Mouse (Mus musculus) MEL (cell line): ENCODE measurements around the gene Esyt2. TPM values are rescaled to one million over a fixed set of nuclear protein-coding genes. Genes with fewer than 3 reads are reported as not detected.

Experiments used
- DNase-seq: peaks from one replicate; pipeline ENCODE4 v3.0.0; 2011; ENCODE audit warnings: low read depth, low spot score
- H3K27ac ChIP-seq: 2 replicates; pipeline ENCODE4 v1.5.1; 2012; ENCODE audit warnings: low read depth, mild to moderate bottlenecking, control low read depth, low read length, moderate library complexity; ENCODE audit not compliant: control insufficient read depth
- H3K27me3 ChIP-seq, 2 experiments: fragments of 150-350 bp in 1 of 2; sonication (generic) in 1 of 2; 2 replicates each; pipeline ENCODE4 v1.6.1; 2012; ENCODE audit warnings: low read length in 2 of 2, mild to moderate bottlenecking in 2 of 2, improper control_type of control experiment in 1 of 2, moderate library complexity in 1 of 2; ENCODE audit not compliant: insufficient read depth in 2 of 2, control insufficient read depth in 1 of 2
- H3K36me3 ChIP-seq, 2 experiments: 2 replicates each; pipeline ENCODE4 v1.6.1; 2012 to 2014; ENCODE audit warnings: low read length in 2 of 2, improper control_type of control experiment in 1 of 2, inconsistent platforms in 1 of 2, mild to moderate bottlenecking in 1 of 2; ENCODE audit not compliant: insufficient read depth in 2 of 2, control insufficient read depth in 1 of 2
- H3K4me1 ChIP-seq, 2 experiments: fragments of 150-350 bp in 1 of 2; sonication (generic) in 1 of 2; 2 replicates each; pipeline ENCODE4 v1.6.1; 2012; ENCODE audit warnings: low read length in 2 of 2, improper control_type of control experiment in 1 of 2, mild to moderate bottlenecking in 1 of 2; ENCODE audit not compliant: insufficient read depth in 2 of 2, control insufficient read depth in 1 of 2
- H3K4me3 ChIP-seq, 2 experiments: fragments of 150-350 bp in 1 of 2; sonication (generic) in 1 of 2; 2 replicates each; pipeline ENCODE4 v1.5.1; 2012; ENCODE audit warnings: low read depth in 2 of 2, low read length in 2 of 2, mild to moderate bottlenecking in 2 of 2, moderate library complexity in 2 of 2, control low read depth in 1 of 2, improper control_type of control experiment in 1 of 2; ENCODE audit not compliant: control insufficient read depth in 1 of 2, insufficient read depth in 1 of 2
- H3K79me2 ChIP-seq: 2 replicates; pipeline ENCODE4 v1.6.1; 2012; ENCODE audit warnings: mild to moderate bottlenecking, low read length, moderate library complexity; ENCODE audit not compliant: control insufficient read depth, poor library complexity, insufficient read depth
- H3K9ac ChIP-seq: 2 replicates; pipeline ENCODE4 v1.6.1; 2012; ENCODE audit warnings: low read depth, mild to moderate bottlenecking, control low read depth, low read length, moderate library complexity; ENCODE audit not compliant: control insufficient read depth, poor library complexity, severe bottlenecking
- H3K9me3 ChIP-seq: fragments of 150-350 bp; sonication (generic); replicated peaks from 2 replicates; pipeline ENCODE4 v1.6.1; 2012; ENCODE audit warnings: mild to moderate bottlenecking, low read length, improper control_type of control experiment, moderate library complexity; ENCODE audit not compliant: insufficient read depth
- BHLHE40 ChIP-seq: IDR thresholded peaks from 2 replicates; pipeline ENCODE4 v1.6.1; 2012; ENCODE audit warnings: low read depth, mild to moderate bottlenecking, inconsistent platforms, low read length, improper control_type of control experiment, borderline replicate concordance
- CHD1 ChIP-seq: IDR thresholded peaks from 2 replicates; pipeline ENCODE4 v1.6.1; 2012; ENCODE audit warnings: low read depth, mild to moderate bottlenecking, inconsistent platforms, low read length, improper control_type of control experiment
- CHD2 ChIP-seq: IDR thresholded peaks from 2 replicates; pipeline ENCODE4 v1.6.1; 2011; ENCODE audit warnings: low read length, improper control_type of control experiment
- CTCF ChIP-seq, 3 experiments: IDR thresholded peaks in 2 of 3; conservative IDR thresholded peaks in 1 of 3; 2 replicates each; pipeline ENCODE4 v1.5.1; 2011 to 2012; ENCODE audit warnings: low read length in 3 of 3, low read depth in 2 of 3, mild to moderate bottlenecking in 2 of 3, improper control_type of control experiment in 1 of 3, inconsistent platforms in 1 of 3, mixed read lengths in 1 of 3, moderate library complexity in 1 of 3; ENCODE audit not compliant: control insufficient read depth in 1 of 3, insufficient read depth in 1 of 3, poor library complexity in 1 of 3, severe bottlenecking in 1 of 3
- E2F4 ChIP-seq: IDR thresholded peaks from 2 replicates; pipeline ENCODE4 v1.6.1; 2011; ENCODE audit warnings: low read depth, low read length, improper control_type of control experiment, borderline replicate concordance
- ELF1 ChIP-seq: IDR thresholded peaks from 2 replicates; pipeline ENCODE4 v1.6.1; 2014; ENCODE audit warnings: low read depth, mild to moderate bottlenecking, inconsistent platforms, low read length, improper control_type of control experiment, moderate library complexity
- EP300 ChIP-seq, 2 experiments: IDR thresholded peaks; 2 replicates each; pipeline ENCODE4 v1.6.1; 2011; ENCODE audit warnings: improper control_type of control experiment in 2 of 2, low read length in 2 of 2, low read depth in 1 of 2, mild to moderate bottlenecking in 1 of 2
- ETS1 ChIP-seq: IDR thresholded peaks from 2 replicates; pipeline ENCODE4 v1.6.1; 2012; ENCODE audit warnings: low read depth, mild to moderate bottlenecking, inconsistent platforms, low read length, improper control_type of control experiment, moderate library complexity
- GATA1 ChIP-seq: IDR thresholded peaks from 2 replicates; pipeline ENCODE4 v1.6.1; 2011; ENCODE audit warnings: low read depth, low read length, improper control_type of control experiment
- KAT2A ChIP-seq: conservative IDR thresholded peaks from 2 replicates; pipeline ENCODE4 v1.6.1; 2012; ENCODE audit warnings: low read depth, low read length, improper control_type of control experiment, inconsistent platforms
- MAFK ChIP-seq: IDR thresholded peaks from 2 replicates; pipeline ENCODE4 v1.6.1; 2011; ENCODE audit warnings: low read depth, mild to moderate bottlenecking, low read length, improper control_type of control experiment, borderline replicate concordance
- MAX ChIP-seq: IDR thresholded peaks from 2 replicates; pipeline ENCODE4 v1.6.1; 2011; ENCODE audit warnings: low read length, improper control_type of control experiment
- MAZ ChIP-seq: IDR thresholded peaks from 2 replicates; pipeline ENCODE4 v1.6.1; 2012; ENCODE audit warnings: low read depth, mild to moderate bottlenecking, inconsistent platforms, low read length, improper control_type of control experiment
- MEF2A ChIP-seq: IDR thresholded peaks from 2 replicates; pipeline ENCODE4 v1.6.1; 2014; ENCODE audit warnings: low read depth, mild to moderate bottlenecking, inconsistent platforms, low read length, improper control_type of control experiment; ENCODE audit not compliant: poor library complexity, insufficient replicate concordance, severe bottlenecking; ENCODE audit errors: extremely low read depth
- MXI1 ChIP-seq: IDR thresholded peaks from 2 replicates; pipeline ENCODE4 v1.6.1; 2011; ENCODE audit warnings: mild to moderate bottlenecking, low read depth, low read length, improper control_type of control experiment
- MYB ChIP-seq: IDR thresholded peaks from 2 replicates; pipeline ENCODE4 v1.6.1; 2011; ENCODE audit warnings: mild to moderate bottlenecking, low read depth, low read length, improper control_type of control experiment
- MYC ChIP-seq: IDR thresholded peaks from 2 replicates; pipeline ENCODE4 v1.6.1; 2011; ENCODE audit warnings: low read depth, mild to moderate bottlenecking, low read length, improper control_type of control experiment, moderate library complexity
- NELFE ChIP-seq: IDR thresholded peaks from 2 replicates; pipeline ENCODE4 v1.6.1; 2011; ENCODE audit warnings: low read depth, low read length, improper control_type of control experiment
- NRF1 ChIP-seq: IDR thresholded peaks from 2 replicates; pipeline ENCODE4 v1.6.1; 2014; ENCODE audit warnings: low read depth, mild to moderate bottlenecking, inconsistent platforms, low read length, improper control_type of control experiment, moderate library complexity; ENCODE audit not compliant: poor library complexity, insufficient read depth, severe bottlenecking
- POLR2A ChIP-seq, 2 experiments: IDR thresholded peaks; 2 replicates each; pipeline ENCODE4 v1.6.1; 2011 to 2012; ENCODE audit warnings: low read length in 2 of 2, mild to moderate bottlenecking in 2 of 2, control low read depth in 1 of 2, improper control_type of control experiment in 1 of 2, low read depth in 1 of 2, moderate library complexity in 1 of 2; ENCODE audit not compliant: control insufficient read depth in 1 of 2, insufficient read depth in 1 of 2, poor library complexity in 1 of 2
- POLR2AphosphoS5 ChIP-seq: IDR thresholded peaks from 2 replicates; pipeline ENCODE4 v1.6.1; 2012; ENCODE audit warnings: low read depth, borderline replicate concordance, mild to moderate bottlenecking, inconsistent platforms, low read length, moderate library complexity, mixed read lengths
- RAD21 ChIP-seq: IDR thresholded peaks from 2 replicates; pipeline ENCODE4 v1.6.1; 2011; ENCODE audit warnings: mild to moderate bottlenecking, low read depth, low read length, improper control_type of control experiment
- RCOR1 ChIP-seq: IDR thresholded peaks from 2 replicates; pipeline ENCODE4 v1.6.1; 2012; ENCODE audit warnings: low read depth, mild to moderate bottlenecking, inconsistent platforms, low read length, improper control_type of control experiment
- SIN3A ChIP-seq: IDR thresholded peaks from 2 replicates; pipeline ENCODE4 v1.6.1; 2012; ENCODE audit warnings: low read length, improper control_type of control experiment, inconsistent platforms
- SMC3 ChIP-seq: IDR thresholded peaks from 2 replicates; pipeline ENCODE4 v1.6.1; 2011; ENCODE audit warnings: low read depth, low read length, improper control_type of control experiment
- TAL1 ChIP-seq: IDR thresholded peaks from 2 replicates; pipeline ENCODE4 v1.6.1; 2012; ENCODE audit warnings: mild to moderate bottlenecking, inconsistent platforms, low read length, moderate library complexity, mixed read lengths
- TBP ChIP-seq: IDR thresholded peaks from 2 replicates; pipeline ENCODE4 v1.8.0; 2011; ENCODE audit warnings: low read depth, low read length, improper control_type of control experiment
- TCF12 ChIP-seq: IDR thresholded peaks from 2 replicates; pipeline ENCODE4 v1.6.1; 2014; ENCODE audit warnings: low read depth, mild to moderate bottlenecking, inconsistent platforms, low read length, improper control_type of control experiment, moderate library complexity
- UBTF ChIP-seq: IDR thresholded peaks from 2 replicates; pipeline ENCODE4 v1.6.1; 2012; ENCODE audit warnings: low read depth, mild to moderate bottlenecking, inconsistent platforms, low read length, improper control_type of control experiment, moderate library complexity, borderline replicate concordance; ENCODE audit not compliant: insufficient read depth
- USF1 ChIP-seq: IDR thresholded peaks from 2 replicates; pipeline ENCODE4 v1.6.1; 2014; ENCODE audit warnings: low read depth, mild to moderate bottlenecking, inconsistent platforms, low read length, improper control_type of control experiment, moderate library complexity
- USF2 ChIP-seq, 2 experiments: IDR thresholded peaks; 2 replicates each; pipeline ENCODE4 v1.6.1; 2011 to 2012; ENCODE audit warnings: improper control_type of control experiment in 2 of 2, low read length in 2 of 2, borderline replicate concordance in 1 of 2, inconsistent platforms in 1 of 2, low read depth in 1 of 2, mild to moderate bottlenecking in 1 of 2; ENCODE audit not compliant: insufficient read depth in 1 of 2
- ZC3H11A ChIP-seq: IDR thresholded peaks from 2 replicates; pipeline ENCODE4 v1.6.1; 2012; ENCODE audit warnings: low read depth, mild to moderate bottlenecking, inconsistent platforms, low read length, improper control_type of control experiment
- ZKSCAN1 ChIP-seq: IDR thresholded peaks from 2 replicates; pipeline ENCODE4 v1.6.1; 2012; ENCODE audit warnings: low read depth, mild to moderate bottlenecking, inconsistent platforms, low read length, improper control_type of control experiment, moderate library complexity
- ZNF384 ChIP-seq: IDR thresholded peaks from 2 replicates; pipeline ENCODE4 v1.6.1; 2012; ENCODE audit warnings: low read depth, mild to moderate bottlenecking, inconsistent platforms, low read length, improper control_type of control experiment
- polyA plus RNA-seq, 2 experiments: library from polyadenylated mRNA; stranded (reverse) in 1 of 2; unstranded in 1 of 2; fragments of >175 nt in 1 of 2; fragments of >200 nt in 1 of 2; gene quantifications; 2 replicates each; pipeline versions ENCODE4 v1.2.1 to v1.2.4; 2012; ENCODE audit warnings: low replicate concordance in 2 of 2, low read depth in 1 of 2; ENCODE audit not compliant: insufficient read length in 2 of 2, insufficient read depth in 1 of 2, missing spikeins in 1 of 2
- total RNA-seq: library from RNA; depleted of rRNA; stranded (reverse); fragments of 300-350 nt; gene quantifications from 2 replicates; pipeline ENCODE4 v1.2.3, GENCODE M21; 2012

Esyt2 gene
- total and polyA plus RNA-seq, 3 experiments, result 45.3 to 77.7 (median 47.5) TPM

- Histone ChIP-seq H3K9me3 (no peaks in the 10 kb centered on the region), H3K9ac (no peak overlapping the region), H3K4me3 (no peak overlapping the region), H3K27ac (no peak overlapping the region), H3K79me2 (no peaks in the 10 kb centered on the region), H3K27me3 (no peaks in the 10 kb centered on the region), H3K4me1 (peaks cover 17 to 22% of the 10 kb centered on the region in 2 experiments), H3K36me3 (peaks cover 30 to 32% of the 10 kb centered on the region in 2 experiments)
- peak; percentile 63 for DNase-seq
- TF ChIP-seq NELFE (no peak), KAT2A (no peak), POLR2AphosphoS5 (no peak), TCF12 (peak; percentile 81), MAX (peak; percentile 96), USF2 (IDR thresholded peaks at IDR 0.05; ENCODE audit: borderline replicate concordance in 1 of 2, insufficient read depth in 1 of 2, low read depth in 1 of 2, low read length in 2 of 2) (peak in 1 of 2 experiments; percentile 64; a peak in 2 of 4 replicates), EP300 (IDR thresholded peaks at IDR 0.05; ENCODE audit: low read depth in 1 of 2, low read length in 2 of 2) (peak; percentile 87 to 99), POLR2A (IDR thresholded peaks at IDR 0.05; ENCODE audit: control insufficient read depth in 1 of 2, insufficient read depth in 1 of 2, low read depth in 1 of 2, low read length in 2 of 2, poor library complexity in 1 of 2) (no peak), CHD2 (peak; percentile 18; the same call in 1 of the 2 replicates), MAZ (no peak), NRF1 (no peak), SIN3A (peak; percentile 92), CHD1 (no peak), BHLHE40 (peak; percentile 89), MXI1 (peak; percentile 97), MYC (peak; percentile 98), MEF2A (0 out of 2 replicates have a peak, but pooled peaks have one; percentile 50), ZC3H11A (no peak; the same call in 1 of the 2 replicates), ZNF384 (peak; percentile 34; the same call in 1 of the 2 replicates), E2F4 (no peak), RAD21 (no peak), SMC3 (no peak), UBTF (no peak), RCOR1 (peak; percentile 96), ETS1 (peak; percentile 87), ZKSCAN1 (no peak), GATA1 (peak; percentile 98), MYB (no peak), MAFK (peak; percentile 70; the same call in 1 of the 2 replicates), USF1 (peak; percentile 91), TBP (no peak), ELF1 (peak; percentile 63), TAL1 (no peak), CTCF (IDR thresholded peaks at IDR 0.05 in 2 of 3, conservative IDR thresholded peaks at IDR 0.05 in 1 of 3; ENCODE audit: control insufficient read depth in 1 of 3, insufficient read depth in 1 of 3, low read depth in 2 of 3, low read length in 3 of 3, poor library complexity in 1 of 3, severe bottlenecking in 1 of 3) (no peak)
Measured at GRCm38 (mm10) chr12:116362091-116362490, 81.1 kb downstream of the Esyt2 start.
